Mouse (Mus musculus): ENCODE data around the gene Psd. TPM values are rescaled to one million over a fixed set of nuclear protein-coding genes. Genes with fewer than 3 reads are reported as not detected.
A peak's percentile ranks its signal among the peaks of the same experiment; 100 is the strongest.

Gene Psd
- polyA plus RNA-seq, 1 experiment: 1.6 TPM

GRCm38 (mm10) chr19:46304908-46305333, 22.0 kb downstream of the Psd start:
- TF ChIP-seq CTCF (IDR thresholded peaks at IDR 0.05; ENCODE audit: borderline replicate concordance, control insufficient read depth, extremely low read depth, insufficient read depth, low read length, poor library complexity) (no peak), POLR2A (IDR thresholded peaks at IDR 0.05; ENCODE audit: control insufficient read depth, extremely low read depth, insufficient read depth, low read length, poor library complexity) (no peak)
- Histone ChIP-seq H3K4me1 (replicated peaks; ENCODE audit: control insufficient read depth, insufficient read depth, low read length) (peaks cover 17% of the 10 kb centered on the region), H3K4me3 (ENCODE audit: control insufficient read depth, insufficient read depth, low read length) (peak overlapping the region; percentile 94), H3K27me3 (ENCODE audit: control insufficient read depth, insufficient read depth, low read length) (no peaks in the 10 kb centered on the region), H3K27ac (ENCODE audit: control insufficient read depth, insufficient read depth, low read length) (peak overlapping the region; percentile 75), H3K36me3 (ENCODE audit: control insufficient read depth, insufficient read depth, low read length) (no peaks in the 10 kb centered on the region)
- WGBS: under 1% methylated on average over 34 of the region's 34 CpGs
- no peak for DNase-seq

- peak within 1 kb of the TSS; percentile 75 for H3K27ac ChIP-seq (ENCODE audit: control insufficient read depth, insufficient read depth, low read length)
- peak; percentile 80 for DNase-seq
- peak; percentile 89 for TF ChIP-seq CTCF (IDR thresholded peaks at IDR 0.05; ENCODE audit: borderline replicate concordance, control insufficient read depth, extremely low read depth, insufficient read depth, low read length, poor library complexity)
- TF ChIP-seq POLR2A (IDR thresholded peaks at IDR 0.05; ENCODE audit: control insufficient read depth, extremely low read depth, insufficient read depth, low read length, poor library complexity): peak; percentile 80
- no peaks in the 10 kb centered on the region for H3K27me3 ChIP-seq (ENCODE audit: control insufficient read depth, insufficient read depth, low read length)
- H3K36me3 ChIP-seq (ENCODE audit: control insufficient read depth, insufficient read depth, low read length): no peaks in the 10 kb centered on the region
- H3K4me1 ChIP-seq (replicated peaks; ENCODE audit: control insufficient read depth, insufficient read depth, low read length): peaks cover 17% of the 10 kb centered on the region
- H3K4me3 ChIP-seq (ENCODE audit: control insufficient read depth, insufficient read depth, low read length): peak within 1 kb of the TSS; percentile 94
- under 1% methylated on average over 39 of the region's 39 CpGs for WGBS
Measured at GRCm38 (mm10) chr19:46304216-46304841, 22.6 kb downstream of the Psd start, which contains the start of gene Nfkb2. Gene Nfkb2, plus strand, starts transcription at chr19:46304320.

GRCm38 (mm10) chr19:46303251-46304215, 23.4 kb downstream of the Psd start:
- H3K27ac ChIP-seq (ENCODE audit: control insufficient read depth, insufficient read depth, low read length): no peak overlapping the region
- 65% methylated on average over 18 of the region's 18 CpGs for WGBS
- TF ChIP-seq POLR2A (IDR thresholded peaks at IDR 0.05; ENCODE audit: control insufficient read depth, extremely low read depth, insufficient read depth, low read length, poor library complexity): no peak
- TF ChIP-seq CTCF (IDR thresholded peaks at IDR 0.05; ENCODE audit: borderline replicate concordance, control insufficient read depth, extremely low read depth, insufficient read depth, low read length, poor library complexity): no peak

GRCm38 (mm10) chr19:46302551-46302950, 24.4 kb downstream of the Psd start:
- WGBS: 97% methylated on average over 4 of the region's 4 CpGs
- no peak for DNase-seq
- TF ChIP-seq CTCF (IDR thresholded peaks at IDR 0.05; ENCODE audit: borderline replicate concordance, control insufficient read depth, extremely low read depth, insufficient read depth, low read length, poor library complexity) (no peak), POLR2A (IDR thresholded peaks at IDR 0.05; ENCODE audit: control insufficient read depth, extremely low read depth, insufficient read depth, low read length, poor library complexity) (no peak)
- H3K36me3 ChIP-seq (ENCODE audit: control insufficient read depth, insufficient read depth, low read length): no peaks in the 10 kb centered on the region
- peaks cover 11% of the 10 kb centered on the region for H3K4me1 ChIP-seq (replicated peaks; ENCODE audit: control insufficient read depth, insufficient read depth, low read length)
- no peaks in the 10 kb centered on the region for H3K27me3 ChIP-seq (ENCODE audit: control insufficient read depth, insufficient read depth, low read length)
- H3K4me3 ChIP-seq (ENCODE audit: control insufficient read depth, insufficient read depth, low read length): no peak overlapping the region
- H3K27ac ChIP-seq (ENCODE audit: control insufficient read depth, insufficient read depth, low read length): no peak overlapping the region

More at GRCm38 (mm10) chr19:46303251-46304215, 23.4 kb downstream of the Psd start:
- Histone ChIP-seq H3K4me1 (replicated peaks; ENCODE audit: control insufficient read depth, insufficient read depth, low read length) (peaks cover 13% of the 10 kb centered on the region), H3K27me3 (ENCODE audit: control insufficient read depth, insufficient read depth, low read length) (no peaks in the 10 kb centered on the region), H3K36me3 (ENCODE audit: control insufficient read depth, insufficient read depth, low read length) (no peaks in the 10 kb centered on the region), H3K4me3 (ENCODE audit: control insufficient read depth, insufficient read depth, low read length) (peak overlapping the region; percentile 94)
- DNase-seq: peak; percentile 1

GRCm38 (mm10) chr19:46300294-46301045, 26.5 kb downstream of the Psd start:
- Histone ChIP-seq H3K27ac (ENCODE audit: control insufficient read depth, insufficient read depth, low read length) (no peak overlapping the region), H3K36me3 (ENCODE audit: control insufficient read depth, insufficient read depth, low read length) (no peaks in the 10 kb centered on the region), H3K4me1 (replicated peaks; ENCODE audit: control insufficient read depth, insufficient read depth, low read length) (peaks cover 5% of the 10 kb centered on the region), H3K4me3 (ENCODE audit: control insufficient read depth, insufficient read depth, low read length) (no peak overlapping the region), H3K27me3 (ENCODE audit: control insufficient read depth, insufficient read depth, low read length) (no peaks in the 10 kb centered on the region)
- TF ChIP-seq POLR2A (IDR thresholded peaks at IDR 0.05; ENCODE audit: control insufficient read depth, extremely low read depth, insufficient read depth, low read length, poor library complexity) (no peak), CTCF (IDR thresholded peaks at IDR 0.05; ENCODE audit: borderline replicate concordance, control insufficient read depth, extremely low read depth, insufficient read depth, low read length, poor library complexity) (no peak)
- no peak for DNase-seq
- WGBS: 69% methylated on average over 8 of the region's 8 CpGs

- no peaks in the 10 kb centered on the region for H3K27me3 ChIP-seq (ENCODE audit: control insufficient read depth, insufficient read depth, low read length)
- H3K27ac ChIP-seq (ENCODE audit: control insufficient read depth, insufficient read depth, low read length): no peak overlapping the region
- no peaks in the 10 kb centered on the region for H3K4me1 ChIP-seq (replicated peaks; ENCODE audit: control insufficient read depth, insufficient read depth, low read length)
- H3K4me3 ChIP-seq (ENCODE audit: control insufficient read depth, insufficient read depth, low read length): no peak overlapping the region
- WGBS: 90% methylated on average over 4 of the region's 4 CpGs
- DNase-seq: no peak
- no peak for TF ChIP-seq CTCF (IDR thresholded peaks at IDR 0.05; ENCODE audit: borderline replicate concordance, control insufficient read depth, extremely low read depth, insufficient read depth, low read length, poor library complexity)
- TF ChIP-seq POLR2A (IDR thresholded peaks at IDR 0.05; ENCODE audit: control insufficient read depth, extremely low read depth, insufficient read depth, low read length, poor library complexity): no peak
- H3K36me3 ChIP-seq (ENCODE audit: control insufficient read depth, insufficient read depth, low read length): no peaks in the 10 kb centered on the region
Measured at GRCm38 (mm10) chr19:46296938-46297337, 30.0 kb downstream of the Psd start.
